10 mouse cellular contexts compared by ENCODE assay signal in genomic region chr4:114501048-114501447, GRCm38 (mm10).
"Had no signal": no experiment of that assay in that cellular context is flagged by ENCODE, and none has a peak within 500 bp of the region (broad histone marks: within the 10 kb centered on the region; RNA-seq: fewer than 3 reads in every experiment).

No protein-coding gene starts in this region.

- DNase-seq: liver; liver, embryonic 13.5 days; liver, postnatal 0 days; lung, postnatal 36 days; thymus, postnatal 25 days had no signal

- H3K4me2 ChIP-seq: limb, embryonic 12.5 days; liver, embryonic 13.5 days; lung, embryonic 15.5 days; midbrain, embryonic 15.5 days; neural tube, embryonic 12.5 days had no signal

- H3K4me1 ChIP-seq: liver, embryonic 13.5 days; lung, embryonic 15.5 days had no signal

- H3K9ac ChIP-seq: limb, embryonic 12.5 days; liver, embryonic 13.5 days; liver, postnatal 0 days; lung, embryonic 15.5 days; midbrain, embryonic 15.5 days; neural tube, embryonic 12.5 days had no signal

- H3K27ac ChIP-seq: limb, embryonic 12.5 days; liver, embryonic 13.5 days; lung, embryonic 15.5 days; midbrain, embryonic 15.5 days; neural tube, embryonic 12.5 days; stomach, postnatal 0 days had no signal

- H3K4me3 ChIP-seq: limb, embryonic 12.5 days; liver, embryonic 13.5 days; lung, embryonic 15.5 days; midbrain, embryonic 15.5 days; neural tube, embryonic 12.5 days had no signal

- H3K27me3 ChIP-seq: liver, embryonic 13.5 days; lung, embryonic 15.5 days; midbrain, embryonic 15.5 days; neural tube, embryonic 12.5 days had no signal

- H3K36me3 ChIP-seq: limb, embryonic 12.5 days; liver, embryonic 13.5 days; lung, embryonic 15.5 days; midbrain, embryonic 15.5 days; neural tube, embryonic 12.5 days had no signal

- H3K9me3 ChIP-seq: limb, embryonic 12.5 days; liver, embryonic 13.5 days; lung, embryonic 15.5 days; midbrain, embryonic 15.5 days; neural tube, embryonic 12.5 days had no signal

- ATAC-seq: liver, postnatal 0 days; midbrain, embryonic 15.5 days had no signal
